Comparison of ENCODE assay signal across 8 mouse cellular contexts in genomic region chr15:88890751-88891675, GRCm38 (mm10). TPM values are rescaled to one million over a fixed set of nuclear protein-coding genes. Genes with fewer than 3 reads are reported as not detected.
DNase-seq lines count a peak whose midpoint lies in the region; ATAC-seq and TF ChIP-seq lines count a peak whose summit lies in the region.

No protein-coding gene starts in this region.

- H3K4me3 ChIP-seq in gastrocnemius, adult 2 months: peak overlapping the region; percentile 71

- H3K27ac ChIP-seq in gastrocnemius, adult 2 months: peak overlapping the region; percentile 46; the same call in 1 of the 2 replicates

- intact Hi-C loops in gastrocnemius, adult 2 months (cut with DNase I): no loop called here

- no peak for TF ChIP-seq CTCF in gastrocnemius, adult 2 months (IDR thresholded peaks at IDR 0.05)

- peak; percentile 95 for ATAC-seq in megakaryocyte, adult 5-6 weeks (ENCODE audit: poor library complexity, severe bottlenecking)

- DNase-seq in adrenal gland, adult 18-20 months (ENCODE audit: low spot score in 2 of 2): peak; percentile 65 to 66
- peak; percentile 39 to 65 for DNase-seq in cerebellum, postnatal 4 days (ENCODE audit: low spot score in 2 of 2)
- DNase-seq in gastrocnemius, adult 2 months: peak; percentile 66
- DNase-seq in hindlimb bud, embryonic 11.5 days (ENCODE audit: extremely low spot score, low read depth, low spot score): peak; percentile 57
- peak; percentile 48 to 79 for DNase-seq in left cerebral cortex, adult 8-10 months (ENCODE audit: low spot score in 2 of 2)
- DNase-seq in right cerebral cortex, postnatal 10 days (ENCODE audit: low spot score in 2 of 2): peak; percentile 88 to 92
- peak; percentile 71 to 86 for DNase-seq in urinary bladder, postnatal 36 days (ENCODE audit: low spot score in 2 of 2)

RNA-seq across cellular contexts. Expression of gene Pim3, which starts 29.0 kb away (rescaled TPM):
- 10 to 100 TPM; 74.3 to 84.7 TPM for total RNA-seq in adrenal gland, adult 18-20 months (2021)
- 10 to 100 TPM; 34.4 to 46.6 TPM for total RNA-seq in gastrocnemius, adult 2 months (2021)
- 10 to 100 TPM; 36.8 to 55.1 (median 43.8) TPM for total RNA-seq in left cerebral cortex, adult 8-10 months (2022)
- 6.9 and 12.5 TPM in 2 replicates for total RNA-seq in megakaryocyte, adult 5-6 weeks (2015)
- 3.3 and 4.7 TPM in 2 replicates for total RNA-seq in megakaryocyte, adult 5-6 weeks (2017)

Comparison
In these comparisons a context has a peak if more than half of its experiments do, and no peak if none do; other contexts are left out.
1. Peak in every context shown above with its lines: DNase-seq, ATAC-seq, H3K4me3 ChIP-seq and H3K27ac ChIP-seq.